Mouse (Mus musculus): ENCODE results near the gene Donson. TPM values are rescaled to one million over a fixed set of nuclear protein-coding genes. Genes with fewer than 3 reads are reported as not detected.

Donson gene
- polyA plus RNA-seq, 1 experiment from 2014 or later = 21.0 TPM

DNA sequence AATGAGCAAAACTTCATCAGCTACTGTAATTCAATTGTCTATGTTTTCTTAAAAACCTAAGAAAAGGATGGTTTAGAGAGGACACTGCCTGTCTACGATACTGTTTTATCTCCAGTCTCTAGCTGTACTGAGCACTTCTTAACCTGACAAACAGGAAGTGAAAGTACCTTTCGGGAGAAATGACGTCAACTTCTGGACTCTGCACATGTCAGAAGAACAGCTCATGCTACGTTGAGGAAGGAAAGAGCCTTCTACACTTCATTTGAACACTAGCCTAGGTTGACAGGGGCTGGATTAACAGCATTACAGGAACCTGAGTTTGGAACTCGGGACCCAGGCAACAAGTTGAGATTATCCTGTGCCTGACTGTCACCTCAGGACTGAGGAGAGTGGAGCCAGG is 3.0 kb downstream of the Donson start:
- ATAC-seq (replicated peaks; ENCODE audit: low FRiP score) = no peak
- no peak overlapping the region for H3K4me2 ChIP-seq
- H3K27ac ChIP-seq = no peak overlapping the region
- no peaks in the 10 kb centered on the region for H3K27me3 ChIP-seq
- no peak overlapping the region for H3K4me3 ChIP-seq (replicated peaks)
- no peaks in the 10 kb centered on the region for H3K9me3 ChIP-seq (replicated peaks)
- H3K36me3 ChIP-seq = peaks cover 52% of the 10 kb centered on the region
- no peak overlapping the region for H3K9ac ChIP-seq
- 87% methylated on average over 5 of the region's 5 CpGs for WGBS
- H3K4me1 ChIP-seq = peaks cover 17% of the 10 kb centered on the region

DNA sequence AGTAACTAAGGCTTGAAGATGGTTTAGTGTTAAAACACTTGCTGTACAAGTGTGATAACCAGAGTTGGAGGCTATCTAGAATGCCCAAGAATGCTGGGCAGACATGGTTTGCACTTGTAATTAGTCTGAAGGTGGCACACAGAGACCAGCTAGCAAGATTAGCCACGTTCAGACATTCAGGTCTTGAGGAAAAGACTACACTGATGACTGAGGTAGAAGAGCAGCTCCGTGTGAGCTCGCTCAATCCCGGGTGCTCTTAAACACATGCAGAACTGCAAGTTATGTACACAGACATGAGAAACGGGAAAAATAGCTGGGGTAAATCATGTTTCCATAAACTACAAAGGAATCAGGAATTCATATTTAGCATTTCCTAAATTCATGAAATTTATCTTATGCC is 7.9 kb downstream of the Donson start:
- WGBS = 85% methylated on average over 5 of the region's 5 CpGs
- Histone ChIP-seq H3K4me2 (no peak overlapping the region), H3K9me3 (replicated peaks) (no peaks in the 10 kb centered on the region), H3K27ac (no peak overlapping the region), H3K27me3 (no peaks in the 10 kb centered on the region), H3K9ac (no peak overlapping the region), H3K36me3 (peaks cover 94% of the 10 kb centered on the region), H3K4me1 (no peaks in the 10 kb centered on the region), H3K4me3 (replicated peaks) (no peak overlapping the region)
- ATAC-seq (replicated peaks; ENCODE audit: low FRiP score) = no peak

GRCm38 (mm10) chr16:91678147-91678911 is 10.2 kb downstream of the Donson start:
- no peaks in the 10 kb centered on the region for H3K4me1 ChIP-seq
- H3K27ac ChIP-seq = no peak overlapping the region
- ATAC-seq (replicated peaks; ENCODE audit: low FRiP score) = no peak
- H3K27me3 ChIP-seq = no peaks in the 10 kb centered on the region
- H3K9me3 ChIP-seq (replicated peaks) = no peaks in the 10 kb centered on the region
- H3K36me3 ChIP-seq = peaks cover 90% of the 10 kb centered on the region
- H3K4me2 ChIP-seq = no peak overlapping the region
- 88% methylated on average over 5 of the region's 5 CpGs for WGBS
- no peak overlapping the region for H3K9ac ChIP-seq
- no peak overlapping the region for H3K4me3 ChIP-seq (replicated peaks)

DNA sequence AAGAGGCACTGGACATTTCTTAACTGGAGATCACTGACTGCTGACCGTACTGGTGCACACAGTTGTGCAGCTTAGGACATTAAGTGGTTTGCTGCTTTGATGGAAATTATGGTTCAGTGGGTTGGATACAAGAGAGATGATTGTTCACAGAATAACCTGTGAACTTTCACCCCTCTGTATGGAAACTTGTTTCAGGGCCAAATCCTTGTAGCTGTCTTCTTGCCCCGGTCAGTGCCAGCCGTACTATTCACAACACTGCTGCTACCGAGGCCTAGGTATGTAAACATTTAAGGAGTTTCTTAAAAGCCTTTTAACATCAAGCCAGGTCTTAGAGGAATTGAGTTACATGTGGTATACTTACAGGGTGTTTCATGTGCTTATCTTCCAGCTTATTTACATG is 14.1 kb downstream of the Donson start:
- no peak for ATAC-seq (replicated peaks; ENCODE audit: low FRiP score)
- no peaks in the 10 kb centered on the region for H3K9me3 ChIP-seq (replicated peaks)
- peaks cover 90% of the 10 kb centered on the region for H3K36me3 ChIP-seq
- H3K27me3 ChIP-seq = no peaks in the 10 kb centered on the region
- H3K27ac ChIP-seq = no peak overlapping the region
- no peak overlapping the region for H3K4me2 ChIP-seq
- H3K4me1 ChIP-seq = no peaks in the 10 kb centered on the region
- 88% methylated on average over 4 of the region's 4 CpGs for WGBS
- no peak overlapping the region for H3K9ac ChIP-seq
- no peak overlapping the region for H3K4me3 ChIP-seq (replicated peaks)

- peaks cover 93% of the 10 kb centered on the region for H3K36me3 ChIP-seq
- WGBS = 96% methylated on average over 3 of the region's 3 CpGs
- no peak for ATAC-seq (replicated peaks; ENCODE audit: low FRiP score)
Observed at GRCm38 (mm10) chr16:91663795-91664194, 24.8 kb downstream of the Donson start.

GRCm38 (mm10) chr16:91662336-91662735 is 26.2 kb downstream of the Donson start:
- no peak for ATAC-seq (replicated peaks; ENCODE audit: low FRiP score)

More at GRCm38 (mm10) chr16:91663795-91664194, 24.8 kb downstream of the Donson start:
- H3K27me3 ChIP-seq = no peaks in the 10 kb centered on the region
- H3K27ac ChIP-seq = no peak overlapping the region
- no peaks in the 10 kb centered on the region for H3K4me1 ChIP-seq
- peaks cover 9% of the 10 kb centered on the region; the same call in 1 of the 2 replicates for H3K9me3 ChIP-seq (replicated peaks)
- no peak overlapping the region for H3K9ac ChIP-seq
- H3K4me3 ChIP-seq (replicated peaks) = no peak overlapping the region
- H3K4me2 ChIP-seq = no peak overlapping the region

DNA sequence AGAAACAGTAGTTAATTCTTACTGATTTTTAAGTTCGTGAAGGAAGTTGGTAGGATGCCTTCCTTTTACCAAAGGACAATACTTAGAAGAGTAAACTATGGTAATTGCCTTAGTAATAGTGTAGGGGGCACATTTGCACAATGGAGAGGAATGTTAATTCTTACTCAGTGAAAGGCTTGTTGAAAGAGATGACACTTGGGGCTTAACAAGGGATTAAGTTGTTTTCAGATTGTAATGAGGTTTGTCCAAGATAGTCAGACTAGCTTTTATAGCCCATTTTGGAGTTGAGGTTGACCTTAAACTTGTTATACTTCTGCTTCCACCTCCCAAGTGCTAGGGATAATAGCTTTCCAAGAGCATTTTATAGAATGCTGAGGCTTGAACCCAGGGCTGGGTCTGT is 27.2 kb downstream of the Donson start:
- Histone ChIP-seq H3K4me1 (no peaks in the 10 kb centered on the region), H3K4me3 (replicated peaks) (no peak overlapping the region), H3K9me3 (replicated peaks) (peaks cover 9% of the 10 kb centered on the region; the same call in 1 of the 2 replicates), H3K9ac (no peak overlapping the region), H3K4me2 (no peak overlapping the region), H3K27ac (no peak overlapping the region), H3K36me3 (peaks cover 97% of the 10 kb centered on the region), H3K27me3 (no peaks in the 10 kb centered on the region)
- ATAC-seq (replicated peaks; ENCODE audit: low FRiP score) = no peak
- WGBS = 75% methylated on average over 1 of the region's 1 CpGs

More at GRCm38 (mm10) chr16:91662336-91662735, 26.2 kb downstream of the Donson start:
- Histone ChIP-seq H3K4me1 (no peaks in the 10 kb centered on the region), H3K4me3 (replicated peaks) (no peak overlapping the region), H3K27ac (no peak overlapping the region), H3K36me3 (peaks cover 97% of the 10 kb centered on the region), H3K27me3 (no peaks in the 10 kb centered on the region), H3K9ac (no peak overlapping the region), H3K4me2 (no peak overlapping the region), H3K9me3 (replicated peaks) (peaks cover 9% of the 10 kb centered on the region; the same call in 1 of the 2 replicates)
- 95% methylated on average over 16 of the region's 16 CpGs for WGBS

DNA sequence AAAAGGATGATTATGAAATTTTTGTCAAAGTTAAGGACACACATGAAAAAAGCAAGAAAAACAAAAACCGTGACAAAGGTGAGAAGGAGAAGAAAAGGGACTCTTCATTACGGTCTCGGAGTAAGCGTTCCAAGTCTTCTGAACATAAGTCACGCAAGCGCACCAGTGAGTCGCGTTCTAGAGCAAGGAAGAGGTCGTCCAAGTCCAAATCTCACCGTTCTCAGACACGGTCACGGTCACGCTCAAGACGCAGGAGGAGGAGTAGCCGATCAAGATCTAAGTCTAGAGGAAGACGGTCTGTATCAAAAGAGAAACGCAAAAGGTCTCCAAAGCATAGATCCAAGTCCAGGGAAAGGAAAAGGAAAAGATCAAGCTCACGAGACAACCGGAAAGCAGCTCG is 28.8 kb downstream of the Donson start:
- no peak for ATAC-seq (replicated peaks; ENCODE audit: low FRiP score)
- no peak overlapping the region for H3K4me3 ChIP-seq (replicated peaks)
- no peaks in the 10 kb centered on the region for H3K4me1 ChIP-seq
- no peak overlapping the region for H3K27ac ChIP-seq
- H3K36me3 ChIP-seq = peaks cover 97% of the 10 kb centered on the region
- WGBS = 96% methylated on average over 20 of the region's 20 CpGs
- no peaks in the 10 kb centered on the region for H3K27me3 ChIP-seq
- no peak overlapping the region for H3K9ac ChIP-seq
- no peak overlapping the region for H3K4me2 ChIP-seq
- H3K9me3 ChIP-seq (replicated peaks) = peaks cover 9% of the 10 kb centered on the region; the same call in 1 of the 2 replicates

GRCm38 (mm10) chr16:91658471-91658870 is 30.1 kb downstream of the Donson start:
- Histone ChIP-seq H3K36me3 (peaks cover 96% of the 10 kb centered on the region), H3K4me1 (no peaks in the 10 kb centered on the region), H3K27me3 (no peaks in the 10 kb centered on the region), H3K27ac (no peak overlapping the region), H3K4me3 (replicated peaks) (no peak overlapping the region), H3K9me3 (replicated peaks) (peaks cover 9% of the 10 kb centered on the region; the same call in 1 of the 2 replicates), H3K4me2 (no peak overlapping the region), H3K9ac (no peak overlapping the region)
- 96% methylated on average over 5 of the region's 5 CpGs for WGBS
- no peak for ATAC-seq (replicated peaks; ENCODE audit: low FRiP score)

DNA sequence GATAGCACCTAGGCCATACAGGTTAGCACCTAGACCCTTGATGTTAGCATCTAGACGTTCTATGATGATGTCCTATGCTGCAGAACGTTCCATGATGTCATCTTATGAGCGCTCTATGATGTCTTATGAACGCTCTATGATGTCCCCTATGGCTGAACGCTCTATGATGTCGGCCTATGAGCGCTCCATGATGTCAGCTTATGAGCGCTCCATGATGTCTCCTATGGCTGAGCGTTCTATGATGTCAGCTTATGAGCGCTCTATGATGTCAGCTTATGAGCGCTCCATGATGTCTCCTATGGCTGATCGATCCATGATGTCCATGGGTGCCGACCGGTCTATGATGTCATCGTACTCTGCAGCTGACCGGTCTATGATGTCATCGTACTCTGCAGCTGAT is 31.3 kb downstream of the Donson start:
- Histone ChIP-seq H3K27me3 (no peaks in the 10 kb centered on the region), H3K4me3 (replicated peaks) (no peak overlapping the region), H3K36me3 (peaks cover 92% of the 10 kb centered on the region), H3K9ac (no peak overlapping the region), H3K27ac (no peak overlapping the region), H3K4me2 (no peak overlapping the region), H3K9me3 (replicated peaks) (peaks cover 9% of the 10 kb centered on the region; the same call in 1 of the 2 replicates), H3K4me1 (no peaks in the 10 kb centered on the region)
- ATAC-seq (replicated peaks; ENCODE audit: low FRiP score) = 0 out of 2 replicates have a peak, but pooled peaks have one; percentile 52
- 96% methylated on average over 17 of the region's 17 CpGs for WGBS

DNA sequence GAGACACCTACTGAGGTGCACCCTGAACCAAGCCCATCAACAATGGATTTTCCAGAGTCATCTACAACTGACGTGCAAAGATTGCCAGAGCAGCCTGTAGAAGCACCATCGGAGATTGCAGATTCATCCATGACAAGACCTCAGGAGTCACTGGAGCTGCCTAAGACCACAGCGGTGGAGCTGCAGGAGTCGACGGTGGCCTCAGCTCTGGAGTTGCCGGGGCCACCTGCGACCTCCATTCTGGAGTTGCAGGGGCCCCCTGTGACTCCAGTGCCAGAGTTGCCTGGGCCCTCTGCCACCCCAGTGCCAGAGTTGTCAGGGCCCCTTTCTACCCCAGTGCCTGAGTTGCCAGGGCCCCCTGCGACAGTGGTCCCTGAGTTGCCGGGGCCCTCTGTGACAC is 33.3 kb downstream of the Donson start:
- H3K9me3 ChIP-seq (replicated peaks) = peaks cover 9% of the 10 kb centered on the region; the same call in 1 of the 2 replicates
- 92% methylated on average over 9 of the region's 9 CpGs for WGBS
- no peaks in the 10 kb centered on the region for H3K27me3 ChIP-seq
- H3K36me3 ChIP-seq = peaks cover 88% of the 10 kb centered on the region
- no peak overlapping the region for H3K9ac ChIP-seq
- H3K4me1 ChIP-seq = 0 out of 2 replicates have a peak, but pooled peaks cover 2% of the 10 kb centered on the region
- no peak overlapping the region for H3K4me2 ChIP-seq
- ATAC-seq (replicated peaks; ENCODE audit: low FRiP score) = no peak
- H3K4me3 ChIP-seq (replicated peaks) = no peak overlapping the region
- no peak overlapping the region for H3K27ac ChIP-seq

- no peak overlapping the region for H3K27ac ChIP-seq
- peaks cover 57% of the 10 kb centered on the region for H3K36me3 ChIP-seq
- 91% methylated on average over 3 of the region's 3 CpGs for WGBS
- H3K9ac ChIP-seq = no peak overlapping the region
- no peaks in the 10 kb centered on the region for H3K27me3 ChIP-seq
- no peak for ATAC-seq (replicated peaks; ENCODE audit: low FRiP score)
- H3K4me2 ChIP-seq = no peak overlapping the region
- H3K4me1 ChIP-seq = peaks cover 9% of the 10 kb centered on the region
- no peaks in the 10 kb centered on the region for H3K9me3 ChIP-seq (replicated peaks)
- no peak overlapping the region for H3K4me3 ChIP-seq (replicated peaks)
Observed at GRCm38 (mm10) chr16:91652191-91652590, 36.4 kb downstream of the Donson start.

All from kidney, embryonic 15.5 days (tissue).